Mouse (Mus musculus): Measurements from ENCODE around the gene Susd2. TPM values are rescaled to one million over a fixed set of nuclear protein-coding genes. Genes with fewer than 3 reads are reported as not detected.

The Susd2 gene
- polyA plus RNA-seq, 1 experiment from 2014 or later, result 1.8 TPM

DNA sequence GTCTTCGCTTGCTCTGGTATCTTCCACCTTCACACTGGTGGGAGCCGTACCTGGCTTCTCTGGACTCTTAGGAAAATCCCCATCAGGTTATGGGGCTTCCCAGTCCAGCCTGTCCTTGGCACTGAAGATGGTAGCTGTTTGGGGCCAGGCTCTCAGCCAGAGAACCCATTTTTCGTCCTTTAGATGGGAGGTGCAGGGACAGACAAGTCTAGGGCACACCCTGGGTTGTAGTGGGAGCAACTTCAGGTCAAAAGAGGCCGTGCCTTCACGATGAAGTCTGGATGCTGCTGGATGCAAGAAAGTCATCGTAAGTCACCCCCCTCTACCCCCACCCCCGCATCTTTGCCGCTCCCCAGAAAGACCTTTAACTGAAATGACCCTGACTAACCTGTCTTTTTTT, 9.2 kb downstream of the Susd2 start:
- WGBS, result 94% methylated on average over 8 of the region's 8 CpGs
- H3K27ac ChIP-seq (replicated peaks), result no peak overlapping the region
- H3K9me3 ChIP-seq, result no peaks in the 10 kb centered on the region
- no peaks in the 10 kb centered on the region for H3K36me3 ChIP-seq (replicated peaks)
- DNase-seq (ENCODE audit: low spot score), result no peak
- peaks cover 26% of the 10 kb centered on the region for H3K4me1 ChIP-seq
- no peak overlapping the region for H3K4me3 ChIP-seq
- H3K27me3 ChIP-seq (replicated peaks; ENCODE audit: low read depth, poor library complexity, severe bottlenecking), result no peaks in the 10 kb centered on the region

- H3K4me3 ChIP-seq, result no peak overlapping the region
- no peak for DNase-seq (ENCODE audit: low spot score)
- H3K9me3 ChIP-seq, result no peaks in the 10 kb centered on the region
- H3K36me3 ChIP-seq (replicated peaks), result no peaks in the 10 kb centered on the region
- no peaks in the 10 kb centered on the region for H3K27me3 ChIP-seq (replicated peaks; ENCODE audit: low read depth, poor library complexity, severe bottlenecking)
- WGBS, result 75% methylated on average over 14 of the region's 14 CpGs
- peaks cover 23% of the 10 kb centered on the region for H3K4me1 ChIP-seq
- H3K27ac ChIP-seq (replicated peaks), result no peak overlapping the region
These were observed 10.2 kb downstream of the Susd2 start for GRCm38 (mm10) chr10:75633576-75634139.

- Histone ChIP-seq H3K9me3 (no peaks in the 10 kb centered on the region), H3K36me3 (replicated peaks) (no peaks in the 10 kb centered on the region), H3K4me1 (peaks cover 21% of the 10 kb centered on the region), H3K27me3 (replicated peaks; ENCODE audit: low read depth, poor library complexity, severe bottlenecking) (no peaks in the 10 kb centered on the region), H3K4me3 (no peak overlapping the region), H3K27ac (replicated peaks) (no peak overlapping the region)
- DNase-seq (ENCODE audit: low spot score), result no peak
- WGBS, result 87% methylated on average over 5 of the region's 5 CpGs
These were observed 10.8 kb downstream of the Susd2 start for GRCm38 (mm10) chr10:75633048-75633447.

GRCm38 (mm10) chr10:75632633-75633032, 11.2 kb downstream of the Susd2 start:
- H3K9me3 ChIP-seq, result no peaks in the 10 kb centered on the region
- 52% methylated on average over 5 of the region's 5 CpGs for WGBS
- peak; percentile 40 for DNase-seq (ENCODE audit: low spot score)

GRCm38 (mm10) chr10:75627490-75627889, 16.3 kb downstream of the Susd2 start:
- H3K4me1 ChIP-seq, result peaks cover 13% of the 10 kb centered on the region
- WGBS, result 83% methylated on average over 3 of the region's 3 CpGs

More at GRCm38 (mm10) chr10:75632633-75633032, 11.2 kb downstream of the Susd2 start:
- H3K27ac ChIP-seq (replicated peaks), result no peak overlapping the region
- H3K4me3 ChIP-seq, result no peak overlapping the region
- H3K27me3 ChIP-seq (replicated peaks; ENCODE audit: low read depth, poor library complexity, severe bottlenecking), result no peaks in the 10 kb centered on the region
- peaks cover 21% of the 10 kb centered on the region for H3K4me1 ChIP-seq
- no peaks in the 10 kb centered on the region for H3K36me3 ChIP-seq (replicated peaks)

DNA sequence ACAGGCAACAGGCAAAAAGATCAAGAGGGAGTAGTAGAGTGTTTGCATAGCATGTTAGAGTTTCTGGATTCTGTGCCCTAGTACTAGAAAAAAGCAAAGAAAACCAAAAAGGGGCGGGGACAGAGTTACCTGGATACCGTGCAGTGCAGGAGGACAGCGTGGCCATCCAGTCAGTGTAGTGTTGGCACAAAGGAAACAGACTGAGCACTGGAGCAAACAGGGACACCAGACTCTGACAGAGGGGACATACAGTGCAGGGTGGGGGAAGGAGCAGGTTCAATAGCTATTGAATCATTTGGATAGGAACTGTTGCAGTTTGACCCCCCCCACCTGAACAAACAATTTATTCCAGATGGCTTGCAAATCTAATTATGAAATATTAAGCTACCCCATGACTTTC, 16.8 kb downstream of the Susd2 start:
- no peak overlapping the region for H3K4me3 ChIP-seq
- no peaks in the 10 kb centered on the region for H3K36me3 ChIP-seq (replicated peaks)
- peaks cover 10% of the 10 kb centered on the region for H3K4me1 ChIP-seq
- H3K27me3 ChIP-seq (replicated peaks; ENCODE audit: low read depth, poor library complexity, severe bottlenecking), result no peaks in the 10 kb centered on the region
- H3K9me3 ChIP-seq, result peaks cover 2% of the 10 kb centered on the region; the same call in 1 of the 2 replicates
- no peak overlapping the region for H3K27ac ChIP-seq (replicated peaks)
- 69% methylated on average over 3 of the region's 3 CpGs for WGBS
- DNase-seq (ENCODE audit: low spot score), result no peak

More at GRCm38 (mm10) chr10:75627490-75627889, 16.3 kb downstream of the Susd2 start:
- no peaks in the 10 kb centered on the region for H3K9me3 ChIP-seq
- no peak overlapping the region for H3K4me3 ChIP-seq
- DNase-seq (ENCODE audit: low spot score), result no peak
- H3K27me3 ChIP-seq (replicated peaks; ENCODE audit: low read depth, poor library complexity, severe bottlenecking), result no peaks in the 10 kb centered on the region
- no peaks in the 10 kb centered on the region for H3K36me3 ChIP-seq (replicated peaks)
- H3K27ac ChIP-seq (replicated peaks), result no peak overlapping the region

DNA sequence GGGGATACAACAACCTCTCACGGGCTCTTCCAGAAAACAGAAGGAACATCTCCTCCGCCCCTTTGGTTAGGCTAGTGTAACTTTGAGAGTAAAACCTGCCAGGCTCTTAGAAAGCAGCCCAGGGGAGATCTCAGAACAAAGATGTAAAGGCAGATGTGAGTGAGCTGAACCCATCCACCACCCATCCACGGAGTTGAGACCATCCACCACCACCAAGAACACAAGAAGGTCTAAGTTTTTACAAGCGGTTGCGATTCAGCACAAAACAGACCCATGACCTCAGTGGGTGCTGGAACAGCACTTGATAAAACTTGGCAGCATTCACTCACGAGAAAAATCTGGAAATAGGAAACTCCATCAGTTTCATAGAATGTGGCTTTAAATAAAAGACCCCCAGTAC, 17.9 kb downstream of the Susd2 start:
- no peak for DNase-seq (ENCODE audit: low spot score)
- no peaks in the 10 kb centered on the region for H3K36me3 ChIP-seq (replicated peaks)
- H3K27ac ChIP-seq (replicated peaks), result no peak overlapping the region
- H3K4me1 ChIP-seq, result 0 out of 2 replicates have a peak, but pooled peaks cover 3% of the 10 kb centered on the region
- H3K4me3 ChIP-seq, result no peak overlapping the region
- no peaks in the 10 kb centered on the region for H3K27me3 ChIP-seq (replicated peaks; ENCODE audit: low read depth, poor library complexity, severe bottlenecking)
- H3K9me3 ChIP-seq, result peaks cover 2% of the 10 kb centered on the region; the same call in 1 of the 2 replicates
- WGBS, result 68% methylated on average over 6 of the region's 6 CpGs

DNA sequence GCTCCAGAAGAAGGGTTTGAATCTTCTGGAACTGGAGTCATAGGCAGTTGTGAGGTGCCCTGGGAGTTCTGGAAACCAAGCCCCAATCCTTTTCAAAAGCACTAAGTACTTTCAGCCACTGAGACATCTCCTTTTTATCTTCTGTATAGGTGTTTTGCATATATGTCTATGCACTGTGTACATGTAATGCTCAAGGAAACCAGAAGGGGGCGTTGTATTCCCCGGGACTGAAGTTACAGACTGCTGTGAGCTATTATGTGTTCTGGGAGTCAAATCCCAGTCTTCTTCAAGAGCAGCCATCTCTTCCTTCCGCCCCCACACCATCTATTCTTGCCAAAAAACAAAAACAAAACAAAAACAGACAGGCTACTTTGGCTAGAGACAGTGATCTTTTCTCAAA, 23.0 kb downstream of the Susd2 start:
- no peak for DNase-seq (ENCODE audit: low spot score)
- Histone ChIP-seq H3K36me3 (replicated peaks) (no peaks in the 10 kb centered on the region), H3K27me3 (replicated peaks; ENCODE audit: low read depth, poor library complexity, severe bottlenecking) (no peaks in the 10 kb centered on the region), H3K27ac (replicated peaks) (no peak overlapping the region), H3K4me1 (no peaks in the 10 kb centered on the region), H3K9me3 (peaks cover 2% of the 10 kb centered on the region; the same call in 1 of the 2 replicates), H3K4me3 (no peak overlapping the region)
- WGBS, result 51% methylated on average over 3 of the region's 3 CpGs

DNA sequence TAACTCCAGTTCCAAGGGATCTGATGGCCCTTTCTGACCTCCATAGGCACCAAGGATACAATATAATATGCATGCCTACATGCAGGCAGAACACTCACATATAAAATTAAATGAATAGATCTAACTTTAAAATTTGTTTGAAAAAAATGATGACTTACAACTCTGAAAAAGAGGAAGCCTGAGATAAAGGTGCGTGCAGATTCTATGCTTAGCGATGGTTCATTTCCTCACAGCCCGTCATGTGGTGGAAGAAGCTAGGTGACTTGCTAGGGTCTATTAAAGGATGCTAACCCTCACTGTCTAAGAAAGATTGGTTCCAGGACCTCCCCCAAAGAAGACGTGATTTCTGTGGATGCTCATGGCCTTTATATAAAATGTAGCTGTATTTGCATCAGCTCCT, 27.8 kb downstream of the Susd2 start:
- Histone ChIP-seq H3K4me1 (no peaks in the 10 kb centered on the region), H3K27ac (replicated peaks) (no peak overlapping the region), H3K27me3 (replicated peaks; ENCODE audit: low read depth, poor library complexity, severe bottlenecking) (no peaks in the 10 kb centered on the region), H3K36me3 (replicated peaks) (no peaks in the 10 kb centered on the region), H3K4me3 (no peak overlapping the region), H3K9me3 (no peaks in the 10 kb centered on the region)
- DNase-seq (ENCODE audit: low spot score), result no peak
- WGBS, result 93% methylated on average over 4 of the region's 4 CpGs

GRCm38 (mm10) chr10:75610486-75610885, 33.3 kb downstream of the Susd2 start:
- no peaks in the 10 kb centered on the region for H3K27me3 ChIP-seq (replicated peaks; ENCODE audit: low read depth, poor library complexity, severe bottlenecking)
- 59% methylated on average over 7 of the region's 7 CpGs for WGBS
- no peaks in the 10 kb centered on the region for H3K36me3 ChIP-seq (replicated peaks)
- no peaks in the 10 kb centered on the region for H3K4me1 ChIP-seq
- no peaks in the 10 kb centered on the region for H3K9me3 ChIP-seq
- H3K4me3 ChIP-seq, result no peak overlapping the region
- H3K27ac ChIP-seq (replicated peaks), result no peak overlapping the region
- no peak for DNase-seq (ENCODE audit: low spot score)

DNA sequence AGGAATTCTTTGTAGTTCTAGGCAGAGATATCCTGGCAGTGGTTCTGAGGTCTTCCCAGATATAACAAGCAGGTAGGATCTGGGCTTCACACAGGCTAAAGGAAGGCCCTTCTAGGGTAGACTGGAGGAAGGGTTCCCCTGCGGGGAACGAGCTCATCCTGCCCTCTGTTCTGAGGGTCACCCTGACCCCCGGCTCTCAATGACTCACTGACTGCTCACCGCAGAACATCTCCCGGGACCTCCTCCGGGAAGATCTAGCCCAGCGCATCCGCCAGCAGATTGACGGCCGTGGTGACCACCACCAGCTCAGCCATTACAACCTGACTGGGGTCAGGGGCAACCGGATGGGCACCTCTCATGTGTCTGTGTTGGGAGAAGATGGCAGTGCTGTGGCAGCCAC, 34.8 kb downstream of the Susd2 start:
- Histone ChIP-seq H3K27me3 (replicated peaks; ENCODE audit: low read depth, poor library complexity, severe bottlenecking) (no peaks in the 10 kb centered on the region), H3K4me3 (no peak overlapping the region), H3K4me1 (no peaks in the 10 kb centered on the region), H3K36me3 (replicated peaks) (no peaks in the 10 kb centered on the region), H3K27ac (replicated peaks) (no peak overlapping the region), H3K9me3 (no peaks in the 10 kb centered on the region)
- WGBS, result 90% methylated on average over 11 of the region's 11 CpGs
- no peak for DNase-seq (ENCODE audit: low spot score)

DNA sequence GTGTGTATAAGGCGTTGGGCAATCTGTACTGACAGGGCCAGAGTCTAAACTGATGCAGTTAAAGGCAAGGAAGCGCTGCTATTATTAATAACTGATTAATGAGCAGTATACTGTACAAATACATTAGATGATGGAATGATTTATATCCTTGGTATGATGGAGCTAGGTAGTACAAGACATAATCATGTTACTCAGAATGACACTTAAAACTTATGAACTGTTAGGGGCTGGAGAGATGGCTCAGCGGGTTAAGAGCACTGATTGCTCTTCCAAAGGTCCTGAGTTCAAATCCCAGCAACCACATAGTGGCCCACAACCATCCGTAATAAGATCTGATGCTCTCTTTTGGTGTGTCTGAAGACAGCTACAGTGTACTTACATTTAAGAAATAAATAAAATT, 36.6 kb downstream of the Susd2 start:
- Histone ChIP-seq H3K9me3 (no peaks in the 10 kb centered on the region), H3K27me3 (replicated peaks; ENCODE audit: low read depth, poor library complexity, severe bottlenecking) (no peaks in the 10 kb centered on the region), H3K27ac (replicated peaks) (no peak overlapping the region), H3K4me3 (no peak overlapping the region), H3K36me3 (replicated peaks) (no peaks in the 10 kb centered on the region), H3K4me1 (no peaks in the 10 kb centered on the region)
- no peak for DNase-seq (ENCODE audit: low spot score)
- 85% methylated on average over 4 of the region's 4 CpGs for WGBS

DNA sequence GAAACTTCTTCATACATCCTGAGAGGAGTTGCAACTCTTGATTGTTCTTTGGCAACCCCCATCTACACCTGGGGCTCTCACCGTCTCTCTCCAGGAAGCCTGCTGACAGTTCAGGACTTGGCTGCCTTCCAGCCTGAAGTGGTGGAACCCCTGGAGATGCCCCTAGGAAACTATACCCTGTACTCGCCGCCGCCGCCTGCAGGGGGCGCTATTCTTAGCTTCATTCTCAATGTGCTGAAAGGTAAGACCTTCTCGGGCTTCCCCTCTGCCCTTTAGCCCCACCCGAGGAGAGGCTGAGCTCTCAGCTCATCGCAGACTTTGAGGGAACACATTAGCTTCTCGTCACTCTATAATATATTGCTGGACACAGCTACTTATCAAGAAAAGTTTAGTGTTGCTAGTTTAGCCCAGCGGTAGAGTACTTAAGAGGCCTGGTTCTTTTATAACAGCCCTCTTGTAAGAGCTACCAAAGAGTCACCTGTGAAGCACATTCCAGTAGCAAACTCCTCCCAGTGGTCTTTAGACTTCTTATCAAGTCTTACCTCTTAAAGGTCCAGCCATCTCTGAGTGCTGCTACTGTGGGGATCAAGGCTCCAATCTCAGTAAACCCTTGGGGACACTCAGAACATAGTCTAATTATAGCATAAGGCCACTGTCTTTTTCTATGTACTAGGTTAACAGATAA, 38.5 kb downstream of the Susd2 start:
- WGBS, result 44% methylated on average over 11 of the region's 11 CpGs
- Histone ChIP-seq H3K27me3 (replicated peaks; ENCODE audit: low read depth, poor library complexity, severe bottlenecking) (no peaks in the 10 kb centered on the region), H3K4me1 (no peaks in the 10 kb centered on the region), H3K36me3 (replicated peaks) (no peaks in the 10 kb centered on the region), H3K9me3 (no peaks in the 10 kb centered on the region), H3K4me3 (no peak overlapping the region), H3K27ac (replicated peaks) (no peak overlapping the region)
- DNase-seq (ENCODE audit: low spot score), result no peak
